Mouse (Mus musculus): ENCODE results near the gene S100a16.

DNA sequence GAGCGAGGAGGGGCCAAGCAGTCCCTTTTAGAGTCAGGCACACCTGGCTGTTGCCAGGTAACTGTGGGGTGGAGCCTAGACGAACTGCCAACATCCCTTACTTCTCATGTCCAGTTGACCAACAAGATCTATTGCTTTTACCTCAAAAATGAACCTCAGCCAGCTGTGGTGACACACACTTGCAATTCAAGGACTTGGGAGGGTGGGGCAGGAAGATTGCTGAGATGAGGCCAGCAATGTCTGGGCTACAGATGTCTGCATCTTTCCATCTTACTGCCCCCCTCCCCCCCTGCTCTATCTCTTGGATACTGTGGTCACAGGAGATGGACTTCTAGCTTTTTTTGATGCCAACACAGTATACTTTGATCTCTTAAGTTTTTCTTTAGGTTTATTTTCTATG, 15.2 kb downstream of the S100a16 start:
- no peak for TF ChIP-seq CTCF (conservative IDR thresholded peaks at IDR 0.05; ENCODE audit: insufficient read depth, insufficient read length, low read depth, low read length)
- no peak for TF ChIP-seq POLR2A (IDR thresholded peaks at IDR 0.05; ENCODE audit: low read depth, low read length)

Data from kidney, adult 2 months (tissue).